Mouse (Mus musculus) fibroblast of lung, adult 2 months (primary cell): ENCODE measurements around the gene Gm36028.

Source experiments
- DNase-seq: peaks from one replicate; pipeline ENCODE4 v3.0.0-alpha.2; 2011; ENCODE audit warnings: low read depth

Gm36028 gene

DNA sequence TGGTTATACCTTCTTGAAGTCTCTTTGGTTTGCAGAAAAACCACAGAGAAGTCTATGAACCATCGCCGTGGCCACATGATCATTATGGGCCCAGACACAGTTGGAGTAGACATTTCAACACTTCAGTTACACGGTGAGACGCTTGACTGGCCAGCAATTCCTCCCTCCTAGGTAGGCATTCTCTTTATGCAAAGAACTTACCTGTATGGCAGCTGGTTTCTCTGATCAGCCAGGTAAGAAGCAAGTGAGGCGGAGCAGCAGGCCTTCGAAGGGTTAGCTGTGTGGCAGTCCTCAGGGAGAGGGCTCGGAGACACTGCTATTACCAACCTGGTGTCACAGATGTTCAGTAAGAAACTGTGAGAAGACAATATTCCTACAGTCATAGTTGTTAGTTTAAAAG, 733 bp downstream of the Gm36028 start:
- DNase-seq, result no peak

DNA sequence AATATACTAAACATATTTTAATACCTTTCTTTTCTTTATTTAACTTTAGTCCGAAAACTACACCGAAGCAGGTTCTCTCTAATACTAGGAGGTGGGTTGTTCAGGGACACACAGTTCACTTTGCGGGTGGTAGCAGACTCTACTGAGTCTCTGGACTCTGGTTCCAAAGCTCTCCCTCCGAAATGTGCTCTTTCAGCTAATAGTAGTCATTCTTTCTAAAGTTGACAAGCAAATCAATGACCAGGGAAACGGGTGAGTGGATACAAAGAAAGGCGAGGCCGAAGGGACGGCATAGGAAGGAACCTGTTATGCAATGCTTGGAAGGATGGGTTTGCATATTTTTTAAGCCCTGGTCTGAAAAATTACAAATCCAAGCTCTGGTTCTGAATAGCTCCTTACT, 3.5 kb downstream of the Gm36028 start:
- no peak for DNase-seq

DNA sequence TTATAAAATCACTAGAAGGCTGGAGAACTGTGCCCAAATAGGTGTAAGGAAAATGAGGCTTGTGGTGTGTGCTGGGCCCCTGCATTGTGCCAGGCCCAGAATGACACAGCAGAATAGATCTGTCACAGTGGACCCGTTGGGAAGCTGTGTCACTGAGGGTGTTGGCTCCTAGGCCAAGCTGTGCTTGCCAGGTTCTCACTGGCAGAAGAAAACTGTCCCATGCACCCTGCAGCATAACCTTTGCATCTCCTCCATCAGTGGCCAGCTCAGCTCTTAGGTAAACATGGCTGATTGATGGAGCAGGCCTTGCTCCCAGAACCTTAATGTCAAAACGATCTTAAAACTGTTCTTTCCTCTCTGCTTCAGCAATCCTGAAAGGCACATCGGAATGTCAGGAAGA, 4.6 kb downstream of the Gm36028 start:
- no peak for DNase-seq

DNA sequence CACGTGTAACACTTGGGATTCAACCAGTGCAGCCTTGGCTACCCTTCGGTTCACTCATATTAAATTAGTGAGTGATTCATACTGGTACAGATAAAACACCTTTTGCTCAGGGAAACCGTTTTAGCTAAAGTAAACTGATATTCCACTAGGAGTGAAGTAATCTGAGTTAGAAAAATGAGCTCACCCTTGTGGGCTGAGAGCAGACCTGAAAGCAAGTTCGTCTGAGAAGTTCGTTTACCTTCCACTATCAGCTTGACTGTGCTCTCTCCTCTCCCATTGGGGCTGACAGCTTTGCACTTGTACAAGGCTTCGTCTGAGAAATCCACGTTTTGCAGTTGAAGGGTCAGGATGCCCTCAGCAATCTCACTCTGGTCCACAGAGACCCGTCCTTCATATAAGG, 5.4 kb downstream of the Gm36028 start:
- DNase-seq, result no peak

DNA sequence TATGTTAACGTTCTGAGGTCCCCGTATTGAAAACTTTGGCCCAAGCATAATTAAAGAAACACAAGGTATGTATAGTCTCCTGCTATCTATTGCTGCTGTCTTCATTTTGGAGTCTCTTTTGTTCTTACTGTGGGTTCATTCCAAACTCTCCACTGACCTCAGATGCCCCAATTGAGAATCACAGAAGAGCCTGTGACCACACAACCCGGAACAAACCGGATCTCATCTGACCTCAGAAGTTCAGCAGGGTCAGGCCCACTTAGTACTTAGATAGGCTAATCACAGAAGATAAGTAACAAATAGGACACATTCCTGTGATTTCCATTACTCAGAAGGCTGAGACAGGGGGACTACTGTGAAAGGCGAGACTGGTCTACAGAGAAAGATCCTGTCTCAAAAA, 6.4 kb downstream of the Gm36028 start:
- no peak for DNase-seq

DNA sequence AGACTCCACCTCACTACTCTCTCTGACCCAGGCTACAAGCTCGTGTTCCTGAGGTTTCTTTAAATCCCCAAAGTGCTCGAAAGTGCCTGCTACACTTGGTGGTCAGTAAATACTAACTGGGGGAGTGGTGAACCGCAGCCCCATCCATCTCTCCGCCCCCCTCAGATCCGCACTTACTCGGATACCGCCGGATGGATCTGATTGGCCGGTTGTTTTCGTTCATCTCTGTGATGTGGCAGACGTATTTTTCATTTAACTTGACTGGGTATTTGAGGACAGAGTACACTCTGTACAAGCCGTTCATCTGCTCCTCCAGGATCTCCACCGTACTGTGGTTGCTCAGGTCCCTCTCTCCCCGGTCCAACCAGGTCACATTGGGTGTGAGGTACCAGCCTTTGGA, 6.9 kb downstream of the Gm36028 start:
- DNase-seq, result no peak

DNA sequence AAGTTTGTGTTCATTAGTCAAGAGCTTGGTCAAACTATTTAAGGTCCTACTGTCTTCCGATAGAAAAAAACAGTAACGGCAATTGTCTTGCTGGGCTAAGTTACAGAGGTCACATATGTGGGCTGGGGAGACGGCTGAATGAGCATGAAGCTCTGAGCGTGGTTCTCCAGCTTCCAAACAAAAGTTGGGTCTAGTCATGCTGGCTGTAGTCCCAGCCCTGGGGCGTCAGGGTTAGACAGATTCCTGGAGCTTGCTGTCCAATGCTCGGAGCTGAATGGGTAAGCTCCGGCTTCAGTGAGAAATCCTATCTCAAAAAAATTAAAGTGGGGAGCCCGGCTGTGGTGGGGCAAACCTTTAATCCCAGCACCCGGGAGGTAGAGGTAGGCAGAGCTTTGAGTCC, 7.7 kb downstream of the Gm36028 start:
- DNase-seq, result peak; percentile 65

DNA sequence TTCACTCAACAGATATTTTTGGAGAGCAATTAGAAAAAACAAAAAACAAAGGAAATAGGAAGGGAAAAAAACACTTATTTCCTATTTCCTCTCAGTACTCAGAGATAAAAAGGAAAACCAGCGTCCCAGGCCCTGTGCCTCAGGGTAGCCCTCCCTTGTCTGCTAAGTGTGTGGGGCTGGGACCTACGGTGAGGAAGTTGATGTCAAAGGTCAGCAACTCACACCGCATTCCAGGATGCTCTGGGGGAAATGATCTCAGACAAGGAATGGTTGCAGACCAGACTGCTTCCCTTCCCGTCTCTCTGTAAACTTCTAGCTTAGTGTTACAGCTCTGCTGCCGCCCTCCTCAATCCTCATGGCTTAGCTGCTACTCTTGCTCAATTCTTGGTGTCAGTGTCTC, 9.6 kb downstream of the Gm36028 start:
- no peak for DNase-seq

DNA sequence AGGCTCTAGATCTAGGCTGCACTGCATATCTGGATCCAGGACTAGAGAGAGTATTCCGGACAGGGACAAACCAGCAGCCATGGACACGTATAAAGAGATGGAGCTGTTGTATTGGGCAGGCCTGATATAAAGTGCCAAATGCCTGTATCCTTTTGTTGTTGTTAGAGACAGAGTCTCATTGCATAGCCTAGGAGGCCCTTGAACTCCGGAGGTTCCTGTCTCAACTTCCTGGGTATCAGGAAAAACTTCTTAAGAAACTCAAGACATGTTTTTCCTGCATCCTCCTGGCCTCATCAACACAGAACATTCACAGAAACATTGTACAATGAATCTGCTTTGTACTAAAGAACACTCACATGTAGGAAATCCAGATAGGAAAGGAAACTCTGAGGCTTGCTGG, 13.9 kb downstream of the Gm36028 start:
- DNase-seq, result no peak

DNA sequence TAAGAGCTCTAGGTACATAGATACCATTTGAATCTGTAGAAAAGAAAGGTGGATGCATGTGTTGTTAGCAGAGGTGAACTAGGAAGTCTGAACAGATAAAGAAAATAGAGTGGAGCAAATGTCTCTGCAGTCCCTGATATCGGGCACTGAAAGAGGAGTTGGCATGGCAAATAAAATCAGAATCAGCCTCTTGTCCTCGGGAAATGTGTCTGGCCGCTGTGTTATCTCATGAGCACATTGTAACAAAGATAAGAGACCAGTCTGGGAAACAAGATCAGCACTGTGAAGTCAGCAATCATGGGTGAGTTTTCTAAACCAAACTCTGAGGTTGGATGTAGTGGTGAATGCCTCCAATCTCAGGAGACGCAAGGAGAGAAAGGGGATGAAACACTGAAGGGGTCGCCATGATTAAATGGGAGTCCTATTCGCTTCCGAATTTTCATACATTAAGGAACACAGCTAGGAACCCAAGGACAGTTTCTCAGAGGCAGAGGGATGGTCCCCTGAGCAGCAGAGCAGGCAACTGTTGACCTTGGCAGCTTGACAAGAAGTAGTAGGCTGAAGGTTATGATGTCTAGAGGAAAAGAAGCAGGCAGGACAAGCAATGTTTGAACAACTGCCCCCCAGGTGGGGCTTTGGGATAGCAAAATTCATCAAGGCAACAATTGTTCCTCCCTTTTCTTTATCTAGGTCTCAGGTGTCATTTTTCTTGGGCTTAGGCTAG, 15.6 kb downstream of the Gm36028 start:
- DNase-seq, result no peak

DNA sequence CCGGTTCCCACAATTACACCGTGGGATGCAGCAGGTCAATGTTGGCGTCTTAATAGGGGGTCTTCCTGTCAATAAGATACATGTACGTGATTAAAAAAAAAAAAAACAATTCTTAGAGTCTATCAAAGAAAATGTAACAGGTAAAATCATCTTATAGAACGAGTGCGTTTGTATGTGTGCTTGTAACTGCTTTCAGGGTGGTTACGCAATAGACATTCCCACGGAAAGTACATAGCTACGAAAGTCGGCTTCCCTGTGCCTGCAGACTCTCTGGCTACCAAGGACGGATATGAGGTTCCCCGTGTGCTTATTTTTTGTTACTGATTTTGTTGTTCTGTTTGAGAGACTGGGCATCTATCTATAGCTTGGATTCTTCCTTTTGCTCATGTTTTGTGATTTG, 17.2 kb downstream of the Gm36028 start:
- DNase-seq, result no peak

DNA sequence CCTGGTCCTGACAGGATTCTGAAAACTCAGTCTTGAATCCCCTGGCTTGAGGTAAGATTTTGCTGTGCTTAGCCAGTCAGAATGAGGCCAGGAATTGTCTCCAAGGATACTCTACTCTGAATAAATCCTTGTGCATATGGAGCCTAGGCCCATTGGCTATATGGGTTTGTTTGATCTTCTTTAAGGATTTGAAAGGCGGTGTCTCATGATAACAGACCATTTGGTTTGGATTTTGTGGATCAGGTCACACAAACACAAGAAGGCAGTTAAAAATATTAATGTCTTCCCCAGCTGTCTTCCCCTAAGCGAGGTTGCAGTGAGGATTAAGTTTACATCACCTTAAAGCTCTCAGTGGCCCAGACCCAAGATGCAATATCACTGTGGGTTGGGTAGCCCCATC, 18.5 kb downstream of the Gm36028 start:
- no peak for DNase-seq

DNA sequence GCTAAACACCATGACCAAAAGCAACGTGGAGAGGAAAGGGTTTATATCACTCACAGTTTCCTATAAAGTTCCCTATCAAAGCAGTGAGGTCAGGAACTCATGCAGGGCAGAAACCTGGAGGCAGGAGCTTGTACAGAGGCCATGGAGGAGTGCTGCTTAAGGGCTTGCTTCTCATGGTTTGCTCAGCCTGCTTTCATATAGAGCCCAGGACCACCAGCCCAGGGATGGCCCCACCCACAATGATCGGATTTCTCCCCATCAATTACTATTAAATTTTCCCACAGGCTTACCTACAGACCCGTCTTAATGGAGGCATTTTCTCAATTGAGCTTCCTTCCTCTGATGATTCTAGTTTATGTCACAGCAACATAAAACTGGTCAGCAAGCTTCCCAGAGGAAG, 23.4 kb downstream of the Gm36028 start:
- no peak for DNase-seq

DNA sequence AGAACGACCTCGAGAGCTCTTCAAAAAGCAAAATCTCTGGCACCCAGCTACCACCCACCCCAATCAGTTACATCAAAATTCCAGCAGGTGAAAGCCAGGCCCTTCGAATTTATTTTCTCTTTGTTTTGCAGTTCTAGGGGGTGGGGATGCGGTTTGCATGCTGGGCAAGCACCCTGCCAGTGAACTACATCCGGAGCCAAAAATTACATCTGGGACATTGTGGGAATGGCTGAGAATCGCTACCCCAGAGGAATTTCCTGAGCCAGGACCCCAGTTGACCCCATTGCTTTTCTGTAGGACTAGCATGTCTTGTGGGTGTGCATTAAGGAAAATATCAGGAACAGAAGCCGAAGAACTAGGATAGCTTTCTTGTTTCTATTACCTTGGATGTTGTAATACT, 29.9 kb downstream of the Gm36028 start:
- DNase-seq, result no peak

DNA sequence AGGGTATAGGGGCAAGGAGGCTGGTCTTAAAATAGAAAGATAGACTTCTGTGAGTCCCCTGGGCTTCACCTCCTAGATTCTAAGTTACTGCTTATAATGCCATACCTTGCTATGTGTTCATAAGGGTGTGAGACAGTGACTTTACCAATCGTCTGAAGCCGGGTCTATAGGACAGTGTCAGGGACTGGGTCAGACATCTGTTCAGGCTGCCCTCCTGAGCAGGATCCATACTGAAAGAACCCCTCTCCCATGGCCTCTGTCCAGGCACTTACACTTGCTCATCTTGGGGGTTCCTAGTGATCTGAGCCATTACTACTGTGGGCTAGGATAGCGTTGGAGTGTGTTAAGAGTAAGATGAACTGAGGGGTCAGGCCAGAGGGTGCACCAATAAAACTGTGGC, 34.7 kb downstream of the Gm36028 start:
- no peak for DNase-seq

DNA sequence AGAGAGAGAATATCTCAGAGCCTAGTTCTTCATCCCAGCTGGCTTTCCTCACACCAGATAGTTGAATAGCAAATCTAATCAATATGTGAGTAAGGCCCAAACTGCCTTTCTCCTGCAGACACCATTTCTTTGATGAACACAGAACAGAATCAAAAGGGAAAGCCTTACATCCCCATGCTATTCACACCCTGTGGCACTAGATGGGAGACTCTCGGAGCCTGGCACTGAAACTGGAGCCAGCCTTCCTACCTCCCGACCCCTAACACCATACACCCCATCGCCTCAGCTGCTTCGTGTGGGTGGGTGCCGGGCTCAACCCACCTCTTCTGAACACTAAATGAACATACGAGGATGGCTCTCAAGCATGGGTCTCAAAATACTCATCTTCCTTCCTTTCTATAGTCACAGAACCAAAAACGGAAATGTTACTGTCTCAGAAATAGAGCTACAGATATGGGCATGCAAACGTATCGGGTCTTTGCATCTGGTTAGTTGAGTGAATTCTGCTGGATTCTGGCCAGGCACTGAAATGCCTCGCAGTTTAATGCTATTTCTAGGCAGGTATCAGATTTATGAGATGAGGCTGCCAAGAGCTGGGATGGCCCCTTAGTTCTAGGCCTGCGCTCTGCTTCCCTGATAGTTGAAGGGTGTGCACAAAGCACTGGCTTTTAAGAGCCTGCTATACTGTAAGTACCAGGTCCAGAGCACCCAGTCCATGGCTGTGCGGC, 36.0 kb downstream of the Gm36028 start:
- no peak for DNase-seq

DNA sequence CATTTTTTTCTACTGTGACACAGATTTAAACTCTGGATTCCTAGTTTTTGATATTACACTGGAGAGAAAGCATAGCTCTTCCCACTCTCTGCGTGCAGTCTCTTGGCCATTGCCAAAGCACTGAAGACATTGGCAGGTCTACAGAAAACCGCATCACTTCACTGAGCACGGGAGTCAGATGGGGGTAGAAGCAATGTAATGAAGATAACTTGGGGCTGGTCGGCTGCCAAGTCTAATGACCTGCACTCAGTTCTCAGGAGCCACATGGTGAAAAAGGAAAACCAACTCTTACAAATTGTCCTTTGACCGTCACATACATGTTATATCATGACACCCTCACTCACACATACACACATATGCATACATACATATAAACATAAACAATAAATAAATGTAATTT, 37.0 kb downstream of the Gm36028 start:
- no peak for DNase-seq

DNA sequence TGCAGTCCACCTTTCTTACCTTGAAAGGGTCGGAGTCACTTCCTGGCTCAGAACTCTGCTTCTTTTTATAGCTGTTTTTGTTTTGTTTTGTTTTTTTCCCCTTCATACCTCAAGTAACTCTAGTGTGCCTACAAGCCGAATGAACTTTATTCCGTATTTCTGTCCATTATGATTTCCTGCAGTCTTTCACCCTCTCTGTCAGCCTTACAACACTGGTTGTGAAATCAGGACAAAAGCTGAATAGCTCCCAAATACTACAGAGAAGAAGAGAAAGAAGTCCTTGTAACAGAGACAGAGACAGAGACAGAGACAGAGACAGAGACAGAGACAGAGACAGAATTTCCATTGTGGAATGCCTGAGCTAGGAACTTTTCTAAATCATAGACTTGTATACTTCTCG, 43.0 kb downstream of the Gm36028 start:
- no peak for DNase-seq

DNA sequence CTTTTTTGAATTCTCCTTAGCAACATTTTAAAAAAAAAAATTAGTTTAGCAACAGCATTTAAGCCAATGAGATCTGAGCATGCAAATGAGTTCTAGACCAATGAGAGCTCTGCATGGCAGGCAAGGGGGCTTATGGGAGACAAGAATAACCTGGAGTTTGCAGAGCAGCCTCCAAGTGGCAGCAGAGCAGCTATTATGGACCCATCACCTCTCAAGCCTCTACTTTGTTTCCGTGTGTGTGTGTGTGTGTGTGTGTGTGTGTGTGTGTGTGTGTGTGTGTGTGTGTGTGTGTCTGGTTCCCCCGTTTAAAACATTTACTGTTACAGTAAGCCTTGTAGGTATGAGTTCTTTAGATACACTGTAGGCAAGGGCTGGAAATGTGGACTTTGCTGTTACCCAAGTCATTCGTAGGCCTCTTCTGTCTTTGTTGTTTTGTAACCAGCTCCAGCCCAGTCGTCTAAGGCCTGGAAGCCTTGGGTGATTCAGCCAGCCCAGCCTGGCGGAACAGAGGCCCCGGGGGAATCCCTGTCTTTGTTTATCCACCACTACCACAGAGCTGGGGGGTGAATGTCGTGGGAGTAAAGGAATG, 46.5 kb downstream of the Gm36028 start:
- DNase-seq, result peak; percentile 84

DNA sequence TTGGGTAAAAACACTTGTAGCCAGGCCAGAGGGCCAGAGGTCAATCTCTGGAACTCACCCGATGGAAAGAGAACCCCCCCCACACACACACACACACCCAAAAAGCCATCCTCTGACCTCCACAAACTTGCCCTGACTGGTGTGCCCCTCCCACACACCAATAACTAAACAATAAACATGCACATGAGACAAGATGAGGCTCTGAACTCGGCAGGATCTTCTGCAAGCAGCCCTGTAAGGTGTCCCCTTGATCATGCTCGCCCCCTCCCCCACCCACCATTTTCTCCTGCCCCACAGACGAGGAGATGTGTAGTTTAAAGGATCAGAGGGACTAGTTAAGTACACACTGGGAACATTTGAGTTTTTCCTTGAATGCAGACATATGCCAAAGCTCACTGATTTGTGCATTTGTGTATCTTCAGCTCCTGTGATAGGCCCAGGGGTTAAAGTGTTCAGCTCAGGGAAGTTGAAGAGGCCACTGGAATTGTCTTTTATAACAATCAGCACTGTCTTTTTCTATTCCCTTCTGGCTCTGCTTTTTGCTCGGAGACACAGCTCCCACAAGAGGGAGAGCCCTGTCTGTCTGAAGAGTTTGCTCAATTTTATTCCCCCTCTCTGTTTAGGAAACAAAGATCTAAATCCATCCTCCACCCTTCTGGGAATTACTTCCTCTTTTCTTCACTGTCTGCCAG, 47.1 kb downstream of the Gm36028 start:
- no peak for DNase-seq

DNA sequence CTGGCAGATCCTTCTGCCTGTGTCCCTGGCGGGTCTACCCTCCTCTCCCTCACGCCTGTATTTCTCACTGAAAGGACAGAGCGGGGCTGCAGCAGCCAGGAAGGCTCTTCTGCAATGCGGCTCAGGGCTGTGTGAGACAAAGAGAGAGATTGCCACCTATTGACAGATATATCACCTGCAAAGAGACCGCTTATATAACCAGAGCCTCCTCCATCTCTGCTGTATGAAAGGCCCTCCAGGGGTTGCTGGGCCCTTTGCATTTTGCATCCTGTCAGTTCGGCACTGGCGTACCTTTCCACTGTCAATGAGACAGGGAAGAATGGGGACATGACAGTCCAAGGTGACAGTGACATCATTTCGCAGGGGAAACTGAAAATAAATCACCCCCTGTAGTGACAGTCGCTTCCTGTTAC, 48.5 kb downstream of the Gm36028 start:
- DNase-seq, result no peak

DNA sequence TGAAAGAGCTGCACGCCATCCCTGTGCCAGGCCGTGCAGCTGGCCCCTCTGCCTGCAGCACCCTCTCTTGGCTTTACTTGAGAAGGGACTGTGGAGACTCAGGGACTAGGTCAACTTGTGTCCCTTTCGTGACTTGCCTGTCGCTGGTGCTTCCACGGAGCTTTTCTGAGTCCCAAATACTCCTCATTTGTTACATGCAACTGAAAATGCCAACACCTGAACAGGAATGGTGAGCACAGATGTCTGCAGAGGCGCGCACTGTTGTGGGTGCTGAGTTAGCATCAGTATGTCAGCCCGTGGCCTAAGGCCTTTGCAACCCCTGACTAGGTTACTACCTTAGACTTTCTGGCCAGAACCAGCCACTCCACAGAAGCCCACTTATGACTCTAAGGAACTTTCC, 49.1 kb downstream of the Gm36028 start:
- DNase-seq, result no peak

DNA sequence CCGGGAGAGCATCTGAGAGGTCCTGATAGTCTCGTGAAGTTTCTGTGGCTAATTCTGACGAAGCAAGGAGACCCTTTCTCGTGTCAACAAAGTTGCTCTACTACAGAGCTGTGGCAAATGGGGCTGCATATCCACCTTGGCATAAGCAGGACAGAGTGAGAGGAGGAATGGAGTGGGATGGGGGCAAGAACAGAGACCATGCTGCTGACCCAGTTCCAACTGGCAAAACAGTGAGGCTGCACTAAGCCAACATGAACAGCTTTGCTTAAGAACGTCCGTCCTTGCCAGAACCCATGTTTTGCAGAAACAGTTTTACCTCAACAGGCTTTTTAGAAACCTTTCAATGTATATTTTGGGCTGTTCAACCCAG, 51.3 kb downstream of the Gm36028 start:
- DNase-seq, result no peak
